In genomic region chr16:87916209-87917156, GRCm38 (mm10) we compare ENCODE assay signal across 8 mouse cellular contexts.
DNase-seq lines count a peak whose midpoint lies in the region; ATAC-seq lines count a peak whose summit lies in the region.

No protein-coding gene starts in this region.

- ATAC-seq in kidney, embryonic 14.5 days (ENCODE audit: low FRiP score, low TSS enrichment): peak; percentile 83
- ATAC-seq in embryonic facial prominence, embryonic 13.5 days (ENCODE audit: insufficient number of reproducible peaks, insufficient read depth, low FRiP score, low TSS enrichment, low read depth): no peak
- peak; percentile 69 for ATAC-seq in hindbrain, embryonic 14.5 days (ENCODE audit: low FRiP score)
- peak; percentile 53 for ATAC-seq in midbrain, embryonic 15.5 days (replicated peaks)
- ATAC-seq in liver, embryonic 12.5 days: no peak

- WGBS in kidney, embryonic 14.5 days: 43% methylated on average over 6 of the region's 6 CpGs
- 18% methylated on average over 6 of the region's 6 CpGs for WGBS in embryonic facial prominence, embryonic 13.5 days
- WGBS in hindbrain, embryonic 14.5 days: 32% methylated on average over 6 of the region's 6 CpGs
- 31% methylated on average over 6 of the region's 6 CpGs for WGBS in midbrain, embryonic 15.5 days
- WGBS in liver, embryonic 12.5 days (ENCODE audit: insufficient replicate concordance): 55% methylated on average over 6 of the region's 6 CpGs

- peaks cover 10% of the 10 kb centered on the region for H3K4me1 ChIP-seq in kidney, embryonic 14.5 days (ENCODE audit: control insufficient read depth, insufficient read depth, low read length)
- H3K4me1 ChIP-seq in embryonic facial prominence, embryonic 13.5 days: peaks cover 19% of the 10 kb centered on the region
- H3K4me1 ChIP-seq in hindbrain, embryonic 14.5 days (replicated peaks; ENCODE audit: control insufficient read depth, insufficient read depth, low read length): peaks cover 22% of the 10 kb centered on the region
- peaks cover 23% of the 10 kb centered on the region for H3K4me1 ChIP-seq in midbrain, embryonic 15.5 days
- no peaks in the 10 kb centered on the region for H3K4me1 ChIP-seq in liver, embryonic 12.5 days

- no peak overlapping the region for H3K4me2 ChIP-seq in kidney, embryonic 14.5 days (replicated peaks; ENCODE audit: low read depth, low read length)
- no peak overlapping the region for H3K4me2 ChIP-seq in embryonic facial prominence, embryonic 13.5 days
- H3K4me2 ChIP-seq in hindbrain, embryonic 14.5 days (replicated peaks): no peak overlapping the region
- H3K4me2 ChIP-seq in midbrain, embryonic 15.5 days: no peak overlapping the region
- H3K4me2 ChIP-seq in liver, embryonic 12.5 days: no peak overlapping the region

- H3K27ac ChIP-seq in kidney, embryonic 14.5 days (ENCODE audit: low read depth, low read length): peak overlapping the region; percentile 34; the same call in 1 of the 2 replicates
- H3K27ac ChIP-seq in embryonic facial prominence, embryonic 13.5 days: peak overlapping the region; percentile 81
- peak overlapping the region; percentile 39 for H3K27ac ChIP-seq in hindbrain, embryonic 14.5 days
- H3K27ac ChIP-seq in midbrain, embryonic 15.5 days: peak overlapping the region; percentile 68
- no peak overlapping the region for H3K27ac ChIP-seq in liver, embryonic 12.5 days

- no peaks in the 10 kb centered on the region for H3K27me3 ChIP-seq in kidney, embryonic 14.5 days (ENCODE audit: control insufficient read depth, insufficient read depth, low read length)
- no peaks in the 10 kb centered on the region for H3K27me3 ChIP-seq in embryonic facial prominence, embryonic 13.5 days
- H3K27me3 ChIP-seq in hindbrain, embryonic 14.5 days (ENCODE audit: control insufficient read depth, insufficient read depth, low read length): no peaks in the 10 kb centered on the region
- no peaks in the 10 kb centered on the region for H3K27me3 ChIP-seq in midbrain, embryonic 15.5 days (replicated peaks)
- H3K27me3 ChIP-seq in liver, embryonic 12.5 days (replicated peaks): no peaks in the 10 kb centered on the region

- no peak for DNase-seq in kidney, adult 9 months
- no peak for DNase-seq in hindbrain, embryonic 14.5 days (ENCODE audit: low spot score)
- DNase-seq in heart, postnatal 10 days: no peak
- DNase-seq in cerebellum, adult 8-10 months: no peak

- no peak overlapping the region for H3K9ac ChIP-seq in kidney, embryonic 14.5 days (ENCODE audit: low read depth, low read length)
- no peak overlapping the region for H3K9ac ChIP-seq in embryonic facial prominence, embryonic 13.5 days
- H3K9ac ChIP-seq in hindbrain, embryonic 14.5 days: no peak overlapping the region
- H3K9ac ChIP-seq in midbrain, embryonic 15.5 days: no peak overlapping the region
- no peak overlapping the region for H3K9ac ChIP-seq in liver, embryonic 12.5 days

- no peak overlapping the region for H3K4me3 ChIP-seq in kidney, embryonic 14.5 days (ENCODE audit: low read length)
- no peak overlapping the region for H3K4me3 ChIP-seq in embryonic facial prominence, embryonic 13.5 days
- no peak overlapping the region for H3K4me3 ChIP-seq in hindbrain, embryonic 14.5 days (replicated peaks; ENCODE audit: low read length)
- no peak overlapping the region for H3K4me3 ChIP-seq in midbrain, embryonic 15.5 days
- no peak overlapping the region for H3K4me3 ChIP-seq in liver, embryonic 12.5 days

- no peaks in the 10 kb centered on the region for H3K9me3 ChIP-seq in kidney, embryonic 14.5 days (ENCODE audit: control insufficient read depth, low read length)
- H3K9me3 ChIP-seq in embryonic facial prominence, embryonic 13.5 days: no peaks in the 10 kb centered on the region
- H3K9me3 ChIP-seq in hindbrain, embryonic 14.5 days (ENCODE audit: control insufficient read depth, low read length): no peaks in the 10 kb centered on the region
- H3K9me3 ChIP-seq in midbrain, embryonic 15.5 days: no peaks in the 10 kb centered on the region
- H3K9me3 ChIP-seq in liver, embryonic 12.5 days (replicated peaks): 0 out of 2 replicates have a peak, but pooled peaks cover 4% of the 10 kb centered on the region

- H3K36me3 ChIP-seq in kidney, embryonic 14.5 days (ENCODE audit: control insufficient read depth, insufficient read depth, low read length): no peaks in the 10 kb centered on the region
- H3K36me3 ChIP-seq in embryonic facial prominence, embryonic 13.5 days: no peaks in the 10 kb centered on the region
- no peaks in the 10 kb centered on the region for H3K36me3 ChIP-seq in hindbrain, embryonic 14.5 days (replicated peaks; ENCODE audit: control insufficient read depth, insufficient read depth)
- H3K36me3 ChIP-seq in midbrain, embryonic 15.5 days (replicated peaks): no peaks in the 10 kb centered on the region
- H3K36me3 ChIP-seq in liver, embryonic 12.5 days: no peaks in the 10 kb centered on the region

- intact Hi-C loops in heart, postnatal 10 days (cut with DNase I): no loop called here

Comparison
In these comparisons a context has a peak if more than half of its experiments do, and no peak if none do; other contexts are left out.
1. ATAC-seq: peak in kidney, embryonic 14.5 days (single experiment), hindbrain, embryonic 14.5 days (single experiment) and midbrain, embryonic 15.5 days (single experiment); none in embryonic facial prominence, embryonic 13.5 days (single experiment) and liver, embryonic 12.5 days (single experiment).